Mouse (Mus musculus) liver, embryonic 14.5 days (tissue): ENCODE results near the gene Olfr1428.

ENCODE experiments used
- CTCF ChIP-seq: IDR thresholded peaks from 2 replicates; pipeline ENCODE4 v1.5.1; 2016; ENCODE audit warnings: antibody characterized with exemption, low read depth, control low read depth
- EP300 ChIP-seq: IDR thresholded peaks from 2 replicates; pipeline ENCODE4 v1.6.1; 2016; ENCODE audit warnings: antibody characterized with exemption, low read depth

DNA sequence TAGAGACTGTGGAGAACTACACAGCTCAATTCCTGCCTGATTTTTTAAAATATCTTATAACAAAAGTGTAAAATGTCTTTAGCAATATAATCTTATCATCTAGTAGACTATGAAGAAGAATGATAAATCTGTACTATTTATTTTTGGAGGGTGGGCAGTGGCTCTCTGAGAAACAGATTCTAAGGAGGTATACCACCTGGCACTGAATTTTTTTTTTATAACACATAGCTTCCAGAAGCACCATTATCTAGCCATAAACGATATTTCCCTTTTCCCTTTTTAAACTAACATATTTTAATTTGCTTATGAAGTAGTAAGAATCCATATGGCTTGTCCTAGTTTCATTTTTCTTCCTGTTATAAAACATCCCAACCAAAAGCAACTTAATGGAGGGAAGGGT lies 11.2 kb downstream of the Olfr1428 start:
- TF ChIP-seq CTCF: no peak
- no peak for TF ChIP-seq EP300
